Mouse (Mus musculus) cerebellum, postnatal 25 days (tissue): ENCODE data around the gene Mmp20.

Source experiments
- DNase-seq, 2 experiments: peaks; one replicate each; pipeline ENCODE4 v3.0.0; 2021; ENCODE audit warnings: mixed read lengths in 2 of 2

The Mmp20 gene

DNA sequence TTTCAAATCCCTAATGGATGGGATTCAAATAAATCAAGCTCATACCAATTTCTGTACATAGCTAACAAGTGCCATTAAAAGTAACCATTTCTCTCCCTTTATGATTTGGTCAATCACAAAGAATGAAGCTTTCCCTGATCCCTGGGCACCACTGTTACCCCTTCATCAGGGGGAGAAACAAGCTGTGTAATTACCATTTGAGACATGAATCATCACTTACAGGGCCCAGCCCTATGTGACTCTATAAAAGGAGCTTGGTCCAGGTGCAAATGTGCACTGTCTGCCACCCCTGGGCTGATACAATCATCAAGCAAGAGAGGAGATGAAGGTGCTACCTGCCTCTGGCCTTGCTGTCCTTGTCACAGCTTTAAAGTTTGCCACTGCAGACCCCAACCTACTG, at the start of gene Mmp20:
Mmp20 (plus strand) TSS at position 301 of the 400 bp plus-strand sequence.
- DNase-seq = no peak

- no peak for DNase-seq
Measured at GRCm38 (mm10) chr9:7590063-7590462, 38.0 kb upstream of the Mmp20 start.

DNA sequence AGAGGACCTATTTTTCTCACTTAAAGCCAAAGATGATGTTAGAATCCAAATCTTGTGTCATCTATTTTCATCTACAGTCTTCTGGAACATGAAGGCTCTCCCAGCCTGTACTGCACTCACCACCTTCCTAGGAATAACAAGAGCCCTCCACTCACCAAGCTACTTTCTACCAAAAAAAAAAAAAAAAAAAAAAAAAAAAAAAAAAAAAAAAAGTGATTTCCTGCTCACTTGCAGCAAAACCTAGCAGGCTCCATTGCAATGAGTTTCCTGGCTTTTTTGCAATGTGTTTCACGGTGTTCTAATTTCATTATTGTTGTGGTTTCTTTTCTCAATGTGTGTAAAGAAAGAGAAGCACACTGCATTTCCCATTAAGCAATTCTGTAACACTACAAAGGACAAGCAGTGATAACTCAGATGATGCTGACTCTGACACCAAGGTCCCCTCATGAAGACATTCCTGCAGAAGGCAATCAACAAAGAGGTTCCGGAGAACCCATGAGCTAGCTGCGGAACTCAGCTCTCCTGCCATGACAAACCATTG, 34.7 kb upstream of the Mmp20 start:
- no peak for DNase-seq

DNA sequence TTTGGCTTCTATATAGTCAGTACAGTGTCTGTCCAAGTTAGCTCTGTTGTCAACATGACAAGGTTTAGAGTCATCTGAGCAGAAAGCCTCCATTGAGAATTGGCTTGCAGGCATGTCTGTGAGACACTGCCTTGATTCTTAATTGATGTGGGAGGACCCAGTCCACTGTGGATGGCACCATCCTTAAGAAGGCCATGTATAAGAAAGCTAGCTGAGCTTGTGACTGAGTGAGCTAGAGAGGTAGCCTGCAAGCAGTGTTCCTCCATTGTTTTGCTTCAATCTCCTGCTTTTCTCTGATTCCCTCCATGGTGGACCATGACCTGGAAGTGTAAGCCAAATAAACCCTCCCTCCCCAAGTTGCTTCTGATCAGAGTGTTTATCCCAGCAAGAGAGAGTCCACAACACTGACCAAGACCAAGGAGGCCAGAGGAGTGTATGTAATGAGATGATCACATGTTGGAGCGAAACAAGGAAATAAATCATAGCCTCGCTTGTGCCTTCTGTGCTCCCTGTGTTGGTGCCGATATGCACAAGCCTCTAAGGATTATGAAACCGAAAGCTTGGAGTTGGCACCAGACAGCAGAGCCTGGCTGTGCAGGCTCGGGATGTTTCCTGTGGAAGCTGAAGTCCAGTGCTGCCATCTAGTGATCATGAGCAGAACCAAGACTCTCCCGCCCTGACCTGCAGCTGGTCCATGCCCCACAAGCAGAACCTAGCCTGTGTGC, 33.1 kb upstream of the Mmp20 start:
- DNase-seq = peak; percentile 77 to 83

- peak; percentile 74 to 82 for DNase-seq
Measured at GRCm38 (mm10) chr9:7602982-7603742, 24.9 kb upstream of the Mmp20 start.

- DNase-seq = peak; percentile 43 to 47
Measured at GRCm38 (mm10) chr9:7604005-7604404, 24.0 kb upstream of the Mmp20 start.

DNA sequence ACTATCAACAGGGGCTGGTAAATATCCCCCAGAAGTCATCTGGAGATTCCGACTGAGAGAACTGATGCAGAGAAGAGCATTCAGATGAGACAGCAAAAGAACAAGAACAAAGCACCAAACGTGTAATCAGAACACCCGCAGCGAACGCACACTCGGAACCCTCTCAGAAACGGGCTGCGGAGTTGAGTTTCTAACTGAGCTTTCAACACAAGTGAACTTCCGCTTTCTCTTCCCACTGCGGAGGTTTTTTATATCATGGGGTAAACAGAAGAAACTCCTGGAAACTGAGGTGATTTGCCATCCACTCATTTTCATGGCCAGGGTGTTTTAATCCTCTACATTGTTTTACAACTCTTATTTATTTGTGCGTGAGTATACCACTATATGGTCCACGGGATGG, 22.4 kb upstream of the Mmp20 start:
- no peak for DNase-seq

GRCm38 (mm10) chr9:7622582-7622981, 5.4 kb upstream of the Mmp20 start:
- no peak for DNase-seq

- no peak for DNase-seq
Measured at GRCm38 (mm10) chr9:7633936-7634335, 5.9 kb downstream of the Mmp20 start.

DNA sequence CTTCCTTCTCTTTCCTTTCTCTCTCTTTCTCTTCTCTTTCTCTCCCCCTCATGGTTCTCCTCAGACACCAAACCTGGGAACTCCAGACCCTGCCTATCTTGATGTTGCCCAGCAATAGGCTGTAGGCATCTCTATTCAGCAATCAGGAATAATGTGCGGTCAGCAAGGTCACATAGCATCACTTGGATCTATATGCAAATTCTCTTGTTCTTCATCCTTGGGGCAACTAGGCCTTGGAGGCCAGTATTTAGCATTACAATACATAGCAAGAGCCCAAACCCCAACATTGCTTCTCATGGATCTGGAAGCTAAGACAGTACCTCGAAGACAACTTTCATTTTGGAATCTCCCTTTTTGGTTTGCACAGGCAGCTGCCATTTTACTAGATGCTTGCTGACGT, 19.9 kb downstream of the Mmp20 start:
- no peak for DNase-seq

DNA sequence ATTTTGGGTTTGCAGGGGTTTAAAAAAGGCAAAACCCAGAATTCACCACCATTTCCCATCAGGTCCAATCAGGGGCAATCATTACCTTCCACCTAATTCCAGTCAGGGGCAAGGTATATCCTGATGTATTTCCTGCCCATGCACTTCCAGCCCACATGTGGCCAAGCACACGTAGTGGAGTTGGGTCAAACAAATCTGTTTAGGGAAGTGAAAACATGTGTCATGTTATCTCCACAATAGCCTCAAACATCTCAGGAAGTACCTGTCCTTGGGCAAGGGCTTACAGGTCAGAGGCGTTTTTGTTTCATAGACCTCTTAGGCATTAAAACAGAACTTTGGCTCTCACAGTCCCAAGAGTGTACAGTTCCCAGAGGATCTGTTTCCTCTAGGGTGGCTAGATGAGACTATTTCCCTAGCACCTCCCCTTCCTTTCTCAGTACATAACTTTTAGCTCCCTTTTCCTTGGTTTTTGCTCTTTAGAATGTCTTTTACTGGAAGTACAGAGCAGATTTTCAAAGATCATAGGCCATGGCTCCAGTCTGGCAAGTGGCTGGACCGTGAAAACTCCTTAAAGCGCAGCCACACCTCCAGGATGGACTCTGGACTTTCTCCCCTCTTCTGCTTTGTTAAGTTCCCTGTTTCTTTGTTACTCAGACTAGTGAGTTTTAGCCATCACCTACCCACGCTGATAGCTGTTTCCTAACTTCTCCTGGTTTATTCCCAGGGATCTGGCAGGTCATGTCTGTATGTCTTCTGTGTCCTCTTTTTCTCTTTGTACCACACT, 22.6 kb downstream of the Mmp20 start:
- no peak for DNase-seq

DNA sequence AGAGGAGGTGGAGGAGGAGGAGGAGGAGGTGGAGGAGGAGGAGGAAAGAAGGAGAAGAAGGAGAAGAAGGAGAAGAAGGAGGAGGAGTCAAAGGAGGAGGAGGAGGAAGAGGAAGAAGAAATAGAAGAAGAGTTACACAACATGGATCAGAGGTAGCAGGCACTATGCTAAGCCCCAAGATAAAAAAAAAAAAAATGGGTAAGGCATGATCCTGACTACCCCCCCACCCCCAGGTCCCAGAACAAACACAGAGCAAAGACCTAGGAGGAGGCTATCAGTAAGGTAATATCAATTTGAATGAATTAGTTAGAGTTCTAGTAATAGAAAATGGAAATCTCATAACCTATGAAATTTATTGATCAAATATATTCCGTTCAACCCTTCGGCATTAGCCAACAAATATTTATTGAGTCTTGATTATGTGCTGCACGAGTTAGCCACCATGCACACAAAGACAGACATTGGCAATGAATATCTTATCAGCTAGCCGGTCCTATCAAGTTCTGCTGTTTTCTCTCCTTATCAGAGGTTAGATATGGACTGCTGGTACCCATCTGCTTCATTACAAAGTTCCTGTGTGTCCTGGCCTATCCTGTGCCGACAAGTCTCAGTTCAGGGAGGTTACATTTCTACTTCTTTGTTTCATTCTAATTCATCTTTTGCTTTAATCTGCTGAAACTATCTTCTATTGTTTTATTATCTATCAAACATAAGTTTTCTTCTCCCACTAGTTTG, 24.5 kb downstream of the Mmp20 start:
- no peak for DNase-seq

DNA sequence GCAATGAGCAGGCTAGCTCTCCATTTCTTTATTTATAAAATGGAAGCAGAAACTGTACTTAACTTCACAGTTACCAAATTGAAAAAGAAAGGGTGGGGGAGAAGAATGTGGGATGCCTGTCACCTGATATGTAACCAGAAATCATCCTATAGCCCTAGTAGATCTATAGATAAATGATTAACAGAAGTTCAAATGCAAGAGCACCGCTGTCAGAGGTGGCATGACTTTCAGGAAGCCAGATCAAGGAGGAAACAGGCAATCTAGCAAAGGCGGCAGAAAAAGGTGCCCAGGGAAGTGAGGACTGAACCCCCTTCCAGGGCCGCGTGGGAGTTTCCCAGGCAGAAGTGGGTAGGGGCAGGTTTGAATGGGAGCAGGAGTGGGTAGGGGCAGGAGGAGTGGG, 29.9 kb downstream of the Mmp20 start:
- DNase-seq = no peak

- no peak for DNase-seq
Measured at GRCm38 (mm10) chr9:7659469-7660020, 31.5 kb downstream of the Mmp20 start.

DNA sequence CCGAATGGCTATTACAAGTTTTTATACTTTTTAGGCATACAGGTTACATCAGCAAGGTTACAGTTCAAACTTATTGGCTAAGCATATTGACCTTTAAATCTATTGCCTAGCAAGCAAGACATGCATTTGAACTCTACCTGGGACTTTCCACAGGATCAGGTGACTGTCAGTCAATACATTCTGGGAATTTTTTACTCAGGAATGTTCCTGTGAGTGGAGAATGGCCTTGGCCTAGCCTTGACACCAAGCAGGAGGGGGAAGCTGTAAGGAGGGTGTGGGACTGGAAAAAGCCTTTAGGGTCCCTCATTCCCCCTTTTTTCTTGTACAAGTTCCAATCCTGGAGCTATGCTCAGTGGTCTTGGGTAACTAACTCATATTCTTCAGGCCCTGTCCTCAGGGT, 33.3 kb downstream of the Mmp20 start:
- DNase-seq = no peak

GRCm38 (mm10) chr9:7669674-7670073, 41.6 kb downstream of the Mmp20 start:
- DNase-seq = no peak

DNA sequence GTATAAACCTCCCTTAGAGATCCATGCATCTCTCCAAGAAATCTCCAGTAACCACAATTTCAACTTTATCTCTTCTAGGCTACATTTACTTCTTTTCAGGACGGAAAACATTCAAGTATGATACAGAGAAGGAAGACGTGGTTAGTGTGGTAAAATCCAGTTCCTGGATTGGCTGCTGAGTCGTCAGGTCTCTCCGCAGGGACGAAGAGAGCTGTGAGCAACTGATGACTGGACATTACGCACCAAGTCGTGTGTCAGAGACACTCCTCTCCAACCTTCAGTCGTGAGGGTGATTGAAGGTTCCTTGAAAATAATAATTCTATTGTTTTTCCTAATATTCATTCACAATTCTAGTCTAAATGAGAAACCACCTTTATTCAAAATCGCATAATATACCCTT, 45.0 kb downstream of the Mmp20 start:
- DNase-seq = no peak

DNA sequence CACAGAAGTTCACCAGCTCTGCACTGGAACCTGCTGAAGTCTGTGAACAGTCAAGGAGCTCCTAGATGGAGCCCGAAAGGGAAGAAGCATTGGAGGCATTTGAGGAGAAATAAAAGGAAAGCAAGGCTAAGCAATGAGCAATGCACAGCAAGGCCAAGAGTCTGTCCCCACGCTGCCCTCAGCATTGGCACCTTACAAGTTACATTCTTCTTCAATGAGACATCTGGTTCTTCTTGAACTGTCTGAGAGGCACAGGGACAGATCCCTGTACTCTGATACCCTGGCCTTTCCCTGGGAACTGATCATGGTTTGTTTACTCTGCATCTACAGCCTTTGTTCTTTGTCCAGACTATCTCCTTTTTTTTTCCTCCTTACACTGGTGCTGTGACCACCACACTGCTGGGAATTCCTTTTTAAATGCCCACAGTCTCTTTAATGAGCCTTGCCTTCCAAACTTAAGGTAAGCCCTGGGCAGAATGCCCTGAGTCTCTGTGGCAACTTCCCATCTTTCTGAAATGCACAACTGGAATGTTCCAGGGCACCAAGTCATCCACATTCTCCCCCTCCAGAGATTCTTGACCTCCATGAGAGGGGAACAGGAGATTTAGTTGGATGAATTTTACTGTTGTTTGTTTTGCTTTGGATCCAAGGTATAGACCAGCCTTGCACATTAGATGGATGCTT, 50.3 kb downstream of the Mmp20 start:
- DNase-seq = no peak

DNA sequence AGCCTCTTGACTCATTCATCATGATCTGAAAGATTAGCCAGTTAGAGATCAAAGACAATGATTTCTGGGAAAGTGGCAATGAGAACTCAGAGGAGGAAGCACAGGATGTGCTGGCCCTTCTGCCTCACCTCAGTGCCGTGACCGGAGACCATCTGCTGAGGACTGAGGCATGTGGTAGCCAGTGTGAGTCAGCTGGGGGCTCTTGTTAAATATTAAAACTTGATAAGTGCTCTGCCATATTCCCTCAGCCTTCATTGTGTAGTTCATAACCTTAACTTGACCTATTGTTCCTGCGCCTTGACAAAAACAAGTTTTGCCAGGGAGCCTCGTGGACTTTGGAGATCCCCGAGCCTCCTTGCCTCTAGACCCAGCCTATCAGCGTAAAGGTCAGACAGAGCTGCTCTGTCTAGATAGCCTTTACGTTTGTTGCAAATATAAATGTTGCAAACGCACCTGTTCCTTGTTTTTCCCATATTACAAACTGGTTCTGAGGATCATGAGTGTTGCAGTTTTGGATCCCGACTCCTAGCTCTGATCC, 54.1 kb downstream of the Mmp20 start:
- DNase-seq = no peak

GRCm38 (mm10) chr9:7686024-7686423, 58.0 kb downstream of the Mmp20 start:
- DNase-seq = no peak

DNA sequence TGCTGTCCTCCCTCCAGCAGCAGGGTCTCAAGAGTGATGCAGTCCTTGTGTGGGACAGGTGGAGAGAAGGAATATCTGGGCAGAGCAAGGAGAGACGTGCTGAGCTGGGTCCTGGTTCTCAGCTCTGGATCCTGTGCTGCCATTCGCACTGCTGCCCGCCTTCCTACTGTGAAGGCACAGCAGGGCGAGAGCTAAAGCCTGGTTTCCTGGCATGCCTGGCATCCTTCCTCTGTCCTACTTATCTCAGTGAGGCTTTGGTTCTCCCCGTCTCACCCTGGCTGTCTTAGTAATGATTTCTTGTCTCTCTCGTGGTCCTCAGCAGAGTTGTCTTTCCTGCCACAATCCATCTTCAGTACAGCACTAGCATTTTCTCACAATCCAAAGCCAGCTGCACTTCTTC, 61.8 kb downstream of the Mmp20 start:
- DNase-seq = peak in 1 of 2 experiments; percentile 17
